Mouse (Mus musculus) stomach, embryonic 14.5 days (tissue): ENCODE data around the gene Hsdl1. TPM values are rescaled to one million over a fixed set of nuclear protein-coding genes. Genes with fewer than 3 reads are reported as not detected.

Experiments
- ATAC-seq: fragments of 200-750 bp; cut with Nextera tagmentation; 2 replicates; pipeline ENCODE4 v1.8.0; 2017; ENCODE audit warnings: low read depth, moderate TSS enrichment; ENCODE audit not compliant: insufficient number of reproducible peaks, insufficient read depth, low FRiP score
- H3K27ac ChIP-seq: fragments of 300-500 bp; sonication (generic); 2 replicates; pipeline ENCODE4 v1.5.1; 2014; ENCODE audit warnings: mild to moderate bottlenecking, low read length, moderate library complexity, mixed read lengths
- H3K27me3 ChIP-seq: fragments of 300-500 bp; sonication (generic); 2 replicates; pipeline ENCODE4 v1.6.1; 2014; ENCODE audit warnings: low read length, control low read depth, mixed read lengths; ENCODE audit not compliant: control insufficient read depth, insufficient read depth
- H3K36me3 ChIP-seq: fragments of 300-500 bp; sonication (generic); 2 replicates; pipeline ENCODE4 v1.6.1; 2014; ENCODE audit warnings: mild to moderate bottlenecking, control low read depth, low read length, moderate library complexity, mixed read lengths; ENCODE audit not compliant: control insufficient read depth, insufficient read depth
- H3K4me1 ChIP-seq: fragments of 300-500 bp; sonication (generic); 2 replicates; pipeline ENCODE4 v1.6.1; 2014; ENCODE audit warnings: low read length, control low read depth, mixed read lengths; ENCODE audit not compliant: control insufficient read depth, insufficient read depth
- H3K4me2 ChIP-seq: fragments of 300-500 bp; sonication (generic); replicated peaks from 2 replicates; pipeline ENCODE4 v1.6.1; 2014; ENCODE audit warnings: low read depth, low read length, control low read depth
- H3K4me3 ChIP-seq: fragments of 300-500 bp; sonication (generic); 2 replicates; pipeline ENCODE4 v1.5.1; 2014; ENCODE audit warnings: low read depth, low read length, control low read depth
- H3K9ac ChIP-seq: fragments of 300-500 bp; sonication (generic); replicated peaks from 2 replicates; pipeline ENCODE4 v1.6.1; 2014; ENCODE audit warnings: low read depth, mild to moderate bottlenecking, control low read depth, low read length, moderate library complexity, mixed read lengths
- H3K9me3 ChIP-seq: fragments of 300-500 bp; sonication (generic); 2 replicates; pipeline ENCODE4 v1.6.1; 2016; ENCODE audit warnings: low read depth, low read length, control low read depth; ENCODE audit not compliant: control insufficient read depth
- WGBS: fragments of 180-500 bp; shearing (Covaris S2); extraction: QIAGEN DNeasy Blood & Tissue Kit; methylation state at CpG from one replicate; pipeline ENCODE4 v1.1.7; 2014; 5-methylcytosine and 5-hydroxymethylcytosine counted together
- polyA plus RNA-seq: library from polyadenylated mRNA; unstranded; fragments of >200 nt; fragmentation: Nextera tagmentation; extraction: Ambion mirVana; gene quantifications from 2 replicates; pipeline ENCODE4 v1.2.1, GENCODE M21; 2014

Gene Hsdl1
- polyA plus RNA-seq, 1 experiment from 2014 or later: 37.3 TPM

GRCm38 (mm10) chr8:119557821-119558602 is 17.0 kb downstream of the Hsdl1 start:
- ATAC-seq: peak; percentile 86
- WGBS: under 1% methylated on average over 49 of the region's 55 CpGs
- Histone ChIP-seq H3K4me3 (peak overlapping the region; percentile 74), H3K9me3 (no peaks in the 10 kb centered on the region), H3K4me1 (peaks cover 15% of the 10 kb centered on the region; the same call in 1 of the 2 replicates), H3K27me3 (no peaks in the 10 kb centered on the region), H3K36me3 (peaks cover 6% of the 10 kb centered on the region; the same call in 1 of the 2 replicates), H3K9ac (peak overlapping the region; percentile 74), H3K27ac (peak overlapping the region; percentile 86), H3K4me2 (peak overlapping the region; percentile 94)

GRCm38 (mm10) chr8:119557132-119557531 is 17.9 kb downstream of the Hsdl1 start:
- H3K4me3 ChIP-seq: peak overlapping the region; percentile 74
- 75% methylated on average over 9 of the region's 9 CpGs for WGBS
- peak overlapping the region; percentile 94 for H3K4me2 ChIP-seq
- peaks cover 15% of the 10 kb centered on the region; the same call in 1 of the 2 replicates for H3K4me1 ChIP-seq
- ATAC-seq: no peak
- no peak overlapping the region for H3K27ac ChIP-seq
- H3K9ac ChIP-seq: no peak overlapping the region
- no peaks in the 10 kb centered on the region for H3K27me3 ChIP-seq
- no peaks in the 10 kb centered on the region for H3K9me3 ChIP-seq
- no peaks in the 10 kb centered on the region for H3K36me3 ChIP-seq

GRCm38 (mm10) chr8:119555861-119556260 is 19.1 kb downstream of the Hsdl1 start:
- 91% methylated on average over 6 of the region's 6 CpGs for WGBS
- H3K36me3 ChIP-seq: no peaks in the 10 kb centered on the region

GRCm38 (mm10) chr8:119552967-119553366 is 22.0 kb downstream of the Hsdl1 start:
- no peaks in the 10 kb centered on the region; the same call in 1 of the 2 replicates for H3K36me3 ChIP-seq
- H3K9me3 ChIP-seq: no peaks in the 10 kb centered on the region
- no peak overlapping the region for H3K4me3 ChIP-seq
- H3K4me1 ChIP-seq: peaks cover 14% of the 10 kb centered on the region; the same call in 1 of the 2 replicates
- H3K27ac ChIP-seq: no peak overlapping the region
- ATAC-seq: no peak
- no peak overlapping the region for H3K4me2 ChIP-seq
- 78% methylated on average over 2 of the region's 2 CpGs for WGBS
- H3K9ac ChIP-seq: no peak overlapping the region
- H3K27me3 ChIP-seq: no peaks in the 10 kb centered on the region

More at GRCm38 (mm10) chr8:119555861-119556260, 19.1 kb downstream of the Hsdl1 start:
- no peak overlapping the region for H3K4me3 ChIP-seq
- no peaks in the 10 kb centered on the region for H3K9me3 ChIP-seq
- no peak for ATAC-seq
- no peak overlapping the region for H3K4me2 ChIP-seq
- H3K27ac ChIP-seq: no peak overlapping the region
- H3K27me3 ChIP-seq: no peaks in the 10 kb centered on the region
- no peak overlapping the region for H3K9ac ChIP-seq
- peaks cover 15% of the 10 kb centered on the region; the same call in 1 of the 2 replicates for H3K4me1 ChIP-seq

- WGBS: 64% methylated on average over 7 of the region's 7 CpGs
- Histone ChIP-seq H3K4me1 (0 out of 2 replicates have a peak, but pooled peaks cover 7% of the 10 kb centered on the region), H3K36me3 (peaks cover 20% of the 10 kb centered on the region), H3K27ac (no peak overlapping the region), H3K27me3 (no peaks in the 10 kb centered on the region), H3K4me2 (no peak overlapping the region), H3K9ac (no peak overlapping the region), H3K9me3 (no peaks in the 10 kb centered on the region), H3K4me3 (no peak overlapping the region)
- ATAC-seq: no peak
Observed at GRCm38 (mm10) chr8:119548560-119549113, 26.3 kb downstream of the Hsdl1 start.

- no peak overlapping the region for H3K4me3 ChIP-seq
- peaks cover 34% of the 10 kb centered on the region for H3K36me3 ChIP-seq
- no peak for ATAC-seq
- H3K9me3 ChIP-seq: no peaks in the 10 kb centered on the region
- no peak overlapping the region; the same call in 1 of the 2 replicates for H3K27ac ChIP-seq
- 0 out of 2 replicates have a peak, but pooled peaks cover 7% of the 10 kb centered on the region for H3K4me1 ChIP-seq
- H3K27me3 ChIP-seq: no peaks in the 10 kb centered on the region
- WGBS: 65% methylated on average over 18 of the region's 18 CpGs
- H3K4me2 ChIP-seq: no peak overlapping the region
- no peak overlapping the region for H3K9ac ChIP-seq
Observed at GRCm38 (mm10) chr8:119547019-119547691, 27.8 kb downstream of the Hsdl1 start.

GRCm38 (mm10) chr8:119545791-119546190 is 29.2 kb downstream of the Hsdl1 start:
- WGBS: 94% methylated on average over 6 of the region's 6 CpGs
- Histone ChIP-seq H3K9ac (no peak overlapping the region), H3K4me2 (no peak overlapping the region), H3K36me3 (peaks cover 47% of the 10 kb centered on the region), H3K4me3 (no peak overlapping the region), H3K9me3 (no peaks in the 10 kb centered on the region), H3K4me1 (0 out of 2 replicates have a peak, but pooled peaks cover 7% of the 10 kb centered on the region), H3K27me3 (no peaks in the 10 kb centered on the region), H3K27ac (no peak overlapping the region)
- ATAC-seq: no peak

- Histone ChIP-seq H3K27ac (no peak overlapping the region), H3K9ac (no peak overlapping the region)
Observed at GRCm38 (mm10) chr8:119545180-119545579, 29.8 kb downstream of the Hsdl1 start.

More at GRCm38 (mm10) chr8:119545180-119545579, 29.8 kb downstream of the Hsdl1 start:
- Histone ChIP-seq H3K4me1 (0 out of 2 replicates have a peak, but pooled peaks cover 7% of the 10 kb centered on the region), H3K9me3 (no peaks in the 10 kb centered on the region), H3K27me3 (no peaks in the 10 kb centered on the region), H3K4me2 (no peak overlapping the region), H3K4me3 (no peak overlapping the region), H3K36me3 (peaks cover 53% of the 10 kb centered on the region)
- ATAC-seq: no peak
- 77% methylated on average over 6 of the region's 6 CpGs for WGBS
